Mouse (Mus musculus) midbrain, embryonic 11.5 days (tissue): Measurements from ENCODE around the gene Bst2. TPM values are rescaled to one million over a fixed set of nuclear protein-coding genes. Genes with fewer than 3 reads are reported as not detected.
A peak's percentile ranks its signal among the peaks of the same experiment; 100 is the strongest.
"Not testable (repeated sequence)": the region's sequence is repeated elsewhere in the genome, so short reads cannot be mapped to it uniquely, and the experiment has no call there.

Source experiments
- ATAC-seq: fragments of 200-750 bp; cut with Nextera tagmentation; 2 replicates; pipeline ENCODE4 v1.8.0; 2017; ENCODE audit warnings: moderate TSS enrichment, moderate library complexity; ENCODE audit not compliant: low FRiP score
- DNase-seq: peaks from one replicate; pipeline ENCODE4 v3.0.0; 2015; ENCODE audit warnings: low spot score; ENCODE audit errors: missing footprints
- H3K27ac ChIP-seq: fragments of 300-500 bp; sonication (generic); 2 replicates; pipeline ENCODE4 v1.5.1; 2014; ENCODE audit warnings: low read depth, low read length
- H3K27me3 ChIP-seq: fragments of 300-500 bp; sonication (generic); 2 replicates; pipeline ENCODE4 v1.6.1; 2014; ENCODE audit warnings: mild to moderate bottlenecking, low read length, moderate library complexity, mixed read lengths; ENCODE audit not compliant: control insufficient read depth, insufficient read depth
- H3K36me3 ChIP-seq: fragments of 300-500 bp; sonication (generic); 2 replicates; pipeline ENCODE4 v1.6.1; 2014; ENCODE audit warnings: mild to moderate bottlenecking, low read length, moderate library complexity, mixed read lengths; ENCODE audit not compliant: control insufficient read depth, insufficient read depth
- H3K4me1 ChIP-seq: fragments of 300-500 bp; sonication (generic); 2 replicates; pipeline ENCODE4 v1.6.1; 2014; ENCODE audit warnings: low read length; ENCODE audit not compliant: control insufficient read depth, insufficient read depth
- H3K4me2 ChIP-seq: fragments of 300-500 bp; sonication (generic); 2 replicates; pipeline ENCODE4 v1.6.1; 2014; ENCODE audit warnings: mild to moderate bottlenecking, moderate library complexity
- H3K4me3 ChIP-seq: fragments of 300-500 bp; sonication (generic); 2 replicates; pipeline ENCODE4 v1.5.1; 2014; ENCODE audit warnings: low read depth, low read length
- H3K9ac ChIP-seq: fragments of 300-500 bp; sonication (generic); 2 replicates; pipeline ENCODE4 v1.6.1; 2014; ENCODE audit warnings: low read length
- H3K9me3 ChIP-seq: fragments of 300-500 bp; sonication (generic); 2 replicates; pipeline ENCODE4 v1.6.1; 2016; ENCODE audit warnings: low read length; ENCODE audit not compliant: control insufficient read depth
- WGBS: fragments of 180-500 bp; shearing (Covaris S2); extraction: QIAGEN DNeasy Blood & Tissue Kit; methylation state at CpG from one replicate; pipeline ENCODE4 v1.1.7; 2014; 5-methylcytosine and 5-hydroxymethylcytosine counted together
- polyA plus RNA-seq: library from polyadenylated mRNA; unstranded; fragments of >200 nt; fragmentation: Nextera tagmentation; extraction: Ambion mirVana; gene quantifications from 2 replicates; pipeline ENCODE4 v1.2.1, GENCODE M21; 2014

Gene Bst2
- polyA plus RNA-seq, 1 experiment from 2014 or later, result 5.0 TPM

DNA sequence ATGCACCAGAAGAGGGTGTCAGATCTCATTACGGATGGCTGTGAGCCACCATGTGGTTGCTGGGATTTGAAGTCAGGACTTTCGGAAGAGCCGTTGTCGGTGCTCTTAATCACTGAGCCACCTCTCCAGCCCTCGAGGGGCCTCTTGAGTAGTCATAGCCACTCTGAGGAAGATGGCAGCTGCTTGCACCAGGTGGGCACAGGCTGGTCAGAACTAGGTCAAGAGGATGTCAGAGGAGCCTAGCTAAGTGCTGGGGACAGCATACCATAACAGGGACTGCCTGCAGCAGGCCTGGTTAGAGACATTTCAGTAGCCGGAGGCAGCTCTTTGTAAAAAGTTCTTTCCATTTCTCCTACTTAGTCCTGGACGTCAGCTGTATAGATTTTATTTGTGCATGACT lies 13.5 kb upstream of the Bst2 start:
- Histone ChIP-seq H3K9ac (no peak overlapping the region), H3K4me2 (no peak overlapping the region), H3K4me3 (no peak overlapping the region), H3K36me3 (peaks cover 3% of the 10 kb centered on the region; the same call in 1 of the 2 replicates), H3K27me3 (peaks cover 2% of the 10 kb centered on the region; the same call in 1 of the 2 replicates), H3K9me3 (no peaks in the 10 kb centered on the region), H3K27ac (no peak overlapping the region), H3K4me1 (no peaks in the 10 kb centered on the region)
- WGBS, result 73% methylated on average over 7 of the region's 7 CpGs
- ATAC-seq, result no peak
- DNase-seq, result no peak

GRCm38 (mm10) chr8:71547590-71547989 lies 10.3 kb upstream of the Bst2 start:
- Histone ChIP-seq H3K4me2 (no peak overlapping the region), H3K9me3 (no peaks in the 10 kb centered on the region), H3K27ac (no peak overlapping the region), H3K9ac (no peak overlapping the region), H3K4me1 (peaks cover 3% of the 10 kb centered on the region; the same call in 1 of the 2 replicates), H3K27me3 (no peaks in the 10 kb centered on the region), H3K4me3 (no peak overlapping the region), H3K36me3 (peaks cover 3% of the 10 kb centered on the region; the same call in 1 of the 2 replicates)
- ATAC-seq (no peak), DNase-seq (no peak)
- WGBS, result 84% methylated on average over 7 of the region's 7 CpGs

DNA sequence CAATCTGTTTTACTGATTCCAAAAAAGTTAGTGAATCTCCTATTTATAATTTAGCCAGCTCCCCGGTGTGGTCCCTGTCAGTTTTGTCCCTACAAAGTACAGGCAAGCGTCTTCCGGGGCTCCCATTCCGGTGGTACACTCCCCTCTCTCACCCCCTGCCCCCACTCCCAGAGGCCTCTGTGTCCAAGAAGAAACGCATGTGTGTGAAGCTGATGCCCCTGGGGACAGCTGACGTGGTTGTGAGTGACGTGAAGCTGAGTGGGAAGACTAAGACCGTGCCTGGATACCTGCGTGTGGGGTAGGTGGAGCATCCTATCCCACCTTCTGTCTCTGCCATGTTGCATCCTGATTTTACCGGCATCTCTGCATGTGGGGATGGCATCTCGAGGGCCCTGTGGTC lies 7.8 kb upstream of the Bst2 start:
- Histone ChIP-seq H3K9me3 (no peaks in the 10 kb centered on the region), H3K27ac (no peak overlapping the region), H3K4me1 (peaks cover 3% of the 10 kb centered on the region; the same call in 1 of the 2 replicates), H3K4me3 (no peak overlapping the region), H3K9ac (no peak overlapping the region), H3K4me2 (no peak overlapping the region), H3K27me3 (no peaks in the 10 kb centered on the region), H3K36me3 (peaks cover 3% of the 10 kb centered on the region; the same call in 1 of the 2 replicates)
- DNase-seq, result no peak
- 93% methylated on average over 11 of the region's 11 CpGs for WGBS
- ATAC-seq, result no peak

- Histone ChIP-seq H3K9me3 (no peaks in the 10 kb centered on the region), H3K4me1 (peaks cover 3% of the 10 kb centered on the region; the same call in 1 of the 2 replicates), H3K36me3 (peaks cover 3% of the 10 kb centered on the region; the same call in 1 of the 2 replicates), H3K4me3 (no peak overlapping the region; the same call in 1 of the 2 replicates), H3K9ac (no peak overlapping the region), H3K4me2 (peak overlapping the region; percentile 58), H3K27me3 (no peaks in the 10 kb centered on the region), H3K27ac (no peak overlapping the region)
- 94% methylated on average over 9 of the region's 9 CpGs for WGBS
- DNase-seq (no peak), ATAC-seq (no peak)
These were observed 6.5 kb upstream of the Bst2 start for GRCm38 (mm10) chr8:71543755-71544154.

GRCm38 (mm10) chr8:71542632-71543343 lies 5.5 kb upstream of the Bst2 start, which contains the start of gene Mvb12a:
Gene Mvb12a, plus strand, starts transcription at chr8:71542922.
- Histone ChIP-seq H3K9ac (peak within 1 kb of the TSS; percentile 73), H3K4me3 (peak within 1 kb of the TSS; percentile 70), H3K4me1 (peaks cover 3% of the 10 kb centered on the region; the same call in 1 of the 2 replicates), H3K4me2 (peak within 1 kb of the TSS; percentile 58), H3K27ac (no peak within 1 kb of the TSS), H3K27me3 (peaks cover 2% of the 10 kb centered on the region; the same call in 1 of the 2 replicates), H3K9me3 (no peaks in the 10 kb centered on the region), H3K36me3 (no peaks in the 10 kb centered on the region; the same call in 1 of the 2 replicates)
- ATAC-seq (peak; percentile 96), DNase-seq (peak; percentile 99)
- WGBS, result under 1% methylated on average over 54 of the region's 55 CpGs

DNA sequence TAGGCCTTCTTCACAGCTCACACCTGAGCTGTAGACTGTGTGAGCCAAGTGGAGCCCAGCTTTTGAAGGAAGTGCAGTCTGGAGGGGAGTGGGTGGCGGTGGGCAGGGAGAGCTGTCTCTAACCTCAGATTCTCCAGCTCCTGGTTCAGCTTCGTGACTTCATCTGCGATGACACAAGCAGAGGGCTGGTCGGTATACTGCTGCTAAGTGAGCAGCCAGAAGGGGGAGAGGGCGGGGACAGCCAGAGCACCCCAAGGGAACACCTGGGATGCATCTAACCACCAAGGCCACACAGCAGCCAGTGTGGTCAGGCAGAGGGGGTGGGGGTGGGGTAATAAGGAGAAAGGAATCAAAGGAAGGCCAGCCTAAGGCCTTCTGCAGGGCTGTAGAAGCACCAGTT lies 1.6 kb downstream of the Bst2 start:
- Histone ChIP-seq H3K4me2 (no peak overlapping the region), H3K36me3 (no peaks in the 10 kb centered on the region), H3K9me3 (no peaks in the 10 kb centered on the region), H3K4me3 (no peak overlapping the region), H3K4me1 (peaks cover 3% of the 10 kb centered on the region; the same call in 1 of the 2 replicates), H3K27me3 (peaks cover 9% of the 10 kb centered on the region; the same call in 1 of the 2 replicates), H3K27ac (no peak overlapping the region), H3K9ac (no peak overlapping the region)
- no peak for ATAC-seq
- WGBS, result 66% methylated on average over 5 of the region's 5 CpGs
- DNase-seq, result no peak

DNA sequence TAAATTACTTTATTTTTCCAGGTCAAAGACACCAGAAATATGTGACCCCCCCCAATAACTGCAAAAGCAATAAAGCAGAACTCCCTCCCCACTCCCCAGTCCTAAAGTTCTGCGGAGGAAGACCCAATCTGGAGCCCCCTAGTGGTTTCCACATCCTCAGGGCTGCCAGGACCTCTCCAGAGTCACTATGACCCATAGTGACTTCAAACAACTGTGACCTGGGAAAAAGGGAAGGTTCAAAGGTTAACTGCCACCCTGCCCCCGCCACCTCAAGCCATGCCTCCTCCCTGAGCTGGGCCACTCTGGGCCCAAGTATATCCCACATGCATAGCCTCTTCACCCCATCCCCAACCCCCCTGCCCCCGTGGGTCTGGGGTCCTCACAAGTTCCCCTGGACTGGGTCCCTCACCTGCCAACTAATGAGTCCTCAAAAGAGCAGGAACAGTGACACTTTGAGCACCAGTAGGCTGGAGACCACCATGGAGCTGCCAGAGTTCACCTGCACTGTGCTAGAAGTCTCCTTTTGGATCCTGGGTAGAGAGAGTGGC lies 2.9 kb downstream of the Bst2 start:
- ATAC-seq (0 out of 2 replicates have a peak, but pooled peaks have one; percentile 28), DNase-seq (no peak)
- Histone ChIP-seq H3K4me3 (no peak overlapping the region), H3K36me3 (no peaks in the 10 kb centered on the region), H3K27me3 (peaks cover 9% of the 10 kb centered on the region; the same call in 1 of the 2 replicates), H3K4me1 (peaks cover 3% of the 10 kb centered on the region; the same call in 1 of the 2 replicates), H3K9ac (no peak overlapping the region), H3K9me3 (no peaks in the 10 kb centered on the region), H3K4me2 (no peak overlapping the region), H3K27ac (no peak overlapping the region)
- 36% methylated on average over 3 of the region's 3 CpGs for WGBS

GRCm38 (mm10) chr8:71530735-71531467 lies 6.4 kb downstream of the Bst2 start:
- H3K27ac ChIP-seq, ATAC-seq, H3K4me2 ChIP-seq, H3K4me1 ChIP-seq, H3K36me3 ChIP-seq, H3K9ac ChIP-seq, H3K27me3 ChIP-seq, H3K9me3 ChIP-seq, H3K4me3 ChIP-seq: not testable (repeated sequence)
- WGBS, result 67% methylated on average over 5 of the region's 12 CpGs
- DNase-seq, result peak; percentile 82
